Mouse (Mus musculus): ENCODE measurements around the gene Trappc13. TPM values are rescaled to one million over a fixed set of nuclear protein-coding genes. Genes with fewer than 3 reads are reported as not detected.
A peak's percentile ranks its signal among the peaks of the same experiment; 100 is the strongest.
"Not testable (repeated sequence)": the region's sequence is repeated elsewhere in the genome, so short reads cannot be mapped to it uniquely, and the experiment has no call there.

The Trappc13 gene
- 65.4 and 66.2 TPM in 2 replicates for polyA plus RNA-seq (2014; fragmentation: Nextera tagmentation; extraction: Ambion mirVana)

DNA sequence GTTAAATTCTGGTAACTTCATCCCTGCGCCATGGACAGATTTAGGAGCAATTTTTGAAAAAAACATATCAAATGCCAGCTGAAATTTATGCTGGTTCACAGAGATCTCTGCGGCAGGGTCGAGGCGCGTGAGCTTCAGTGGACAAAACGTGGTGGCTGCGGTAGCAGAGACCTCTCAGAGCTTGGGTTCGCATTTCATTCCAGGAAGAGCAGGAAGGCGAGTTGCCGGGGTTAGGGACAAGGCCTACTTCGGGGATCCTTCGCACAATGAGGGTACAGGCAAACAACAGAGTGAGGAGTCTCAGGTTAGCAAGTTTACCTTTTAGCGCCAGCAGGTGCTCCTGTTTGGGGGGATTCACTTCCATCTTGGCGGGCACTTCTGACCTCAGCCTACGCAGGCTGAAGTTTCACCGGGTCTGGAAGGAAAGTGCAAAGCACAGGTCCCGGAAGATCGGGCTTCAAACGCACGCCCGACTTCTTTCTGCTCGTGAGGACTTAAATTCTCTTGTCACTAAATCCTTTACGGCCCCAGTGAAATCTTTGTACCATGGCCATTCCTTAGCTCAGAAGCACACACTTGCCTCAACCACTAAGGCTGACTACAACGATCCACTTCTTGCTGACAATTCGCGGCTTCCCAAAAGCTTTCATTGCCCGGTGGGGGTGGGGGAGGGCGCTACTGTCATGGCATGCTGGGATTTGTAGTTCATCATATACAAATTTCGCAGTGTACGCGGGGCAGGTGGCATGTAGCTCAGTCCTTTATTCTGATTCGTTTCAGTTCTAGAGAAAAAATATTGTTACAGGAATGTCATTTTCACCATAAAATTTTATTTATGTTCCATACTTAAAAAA is at the start of gene Trappc13:
Gene Trappc13 (minus strand): TSS at position 674 of the 854 bp plus-strand sequence.
- under 1% methylated on average over 32 of the region's 32 CpGs for WGBS
- H3K27ac ChIP-seq (ENCODE audit: low read length), result peak within 1 kb of the TSS; percentile 85

GRCm38 (mm10) chr13:104227478-104227877 is 49.2 kb upstream of the Trappc13 start:
- peaks cover 4% of the 10 kb centered on the region; the same call in 1 of the 2 replicates for H3K36me3 ChIP-seq (ENCODE audit: control insufficient read depth, insufficient read depth, low read length)
- no peak overlapping the region for H3K27ac ChIP-seq (ENCODE audit: low read length)
- H3K4me3 ChIP-seq (ENCODE audit: low read depth, low read length), result peak overlapping the region; percentile 70
- WGBS, result 59% methylated on average over 3 of the region's 3 CpGs
- H3K9me3 ChIP-seq (ENCODE audit: control insufficient read depth, low read depth, low read length), result no peaks in the 10 kb centered on the region
- no peaks in the 10 kb centered on the region for H3K27me3 ChIP-seq (ENCODE audit: control insufficient read depth, insufficient read depth, low read length)
- peak overlapping the region; percentile 72; the same call in 1 of the 2 replicates for H3K9ac ChIP-seq (replicated peaks; ENCODE audit: low read depth, low read length)
- 0 out of 2 replicates have a peak, but pooled peaks cover 4% of the 10 kb centered on the region for H3K4me1 ChIP-seq (ENCODE audit: control insufficient read depth, insufficient read depth, low read length)
- no peak for ATAC-seq (ENCODE audit: insufficient number of reproducible peaks, insufficient read depth, low FRiP score, low read depth)
- H3K4me2 ChIP-seq (replicated peaks; ENCODE audit: low read depth, low read length), result peak overlapping the region; percentile 61

More for the DNA sequence above, at the start of gene Trappc13:
- Histone ChIP-seq H3K9ac (replicated peaks; ENCODE audit: low read depth, low read length) (peak within 1 kb of the TSS; percentile 60), H3K9me3 (ENCODE audit: control insufficient read depth, low read depth, low read length) (no peaks in the 10 kb centered on the region), H3K4me1 (ENCODE audit: control insufficient read depth, insufficient read depth, low read length) (peaks cover 8% of the 10 kb centered on the region; the same call in 1 of the 2 replicates), H3K4me2 (replicated peaks; ENCODE audit: low read depth, low read length) (peak within 1 kb of the TSS; percentile 69), H3K4me3 (ENCODE audit: low read depth, low read length) (peak within 1 kb of the TSS; percentile 83), H3K36me3 (ENCODE audit: control insufficient read depth, insufficient read depth, low read length) (peaks cover 11% of the 10 kb centered on the region), H3K27me3 (ENCODE audit: control insufficient read depth, insufficient read depth, low read length) (no peaks in the 10 kb centered on the region)
- peak; percentile 86 for ATAC-seq (ENCODE audit: insufficient number of reproducible peaks, insufficient read depth, low FRiP score, low read depth)

DNA sequence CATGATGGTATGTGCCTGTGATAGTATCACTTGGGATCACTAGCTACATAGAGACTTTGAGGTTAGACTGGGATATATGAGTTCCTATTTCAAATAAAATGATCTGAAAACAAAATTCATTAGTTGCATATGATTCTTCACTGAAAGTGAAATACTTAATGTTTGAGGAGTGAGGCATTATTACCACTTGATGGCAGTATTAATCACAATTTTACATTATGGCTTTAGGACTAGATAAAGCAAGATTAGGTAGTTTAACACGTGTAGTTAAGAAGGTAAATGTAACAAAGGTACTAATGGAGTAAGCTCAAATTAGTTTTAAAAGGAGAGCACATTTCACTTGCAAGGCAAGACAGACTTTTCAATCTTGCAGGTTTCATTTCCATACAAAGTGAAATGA is 26.0 kb upstream of the Trappc13 start:
- H3K4me2 ChIP-seq (replicated peaks; ENCODE audit: low read depth, low read length), result no peak overlapping the region
- H3K9ac ChIP-seq (replicated peaks; ENCODE audit: low read depth, low read length), result no peak overlapping the region
- H3K36me3 ChIP-seq (ENCODE audit: control insufficient read depth, insufficient read depth, low read length), result peaks cover 30% of the 10 kb centered on the region
- H3K4me1 ChIP-seq (ENCODE audit: control insufficient read depth, insufficient read depth, low read length), result no peaks in the 10 kb centered on the region
- H3K9me3 ChIP-seq (ENCODE audit: control insufficient read depth, low read depth, low read length), result no peaks in the 10 kb centered on the region
- ATAC-seq (ENCODE audit: insufficient number of reproducible peaks, insufficient read depth, low FRiP score, low read depth), result no peak
- whole genome bisulfite sequencing, result 60% methylated on average over 1 of the region's 1 CpGs
- H3K27ac ChIP-seq (ENCODE audit: low read length), result no peak overlapping the region
- no peaks in the 10 kb centered on the region for H3K27me3 ChIP-seq (ENCODE audit: control insufficient read depth, insufficient read depth, low read length)
- no peak overlapping the region for H3K4me3 ChIP-seq (ENCODE audit: low read depth, low read length)

- H3K4me2 ChIP-seq (replicated peaks; ENCODE audit: low read depth, low read length); H3K9me3 ChIP-seq (ENCODE audit: control insufficient read depth, low read depth, low read length); H3K4me3 ChIP-seq (ENCODE audit: low read depth, low read length); H3K9ac ChIP-seq (replicated peaks; ENCODE audit: low read depth, low read length); H3K27ac ChIP-seq (ENCODE audit: low read length); H3K27me3 ChIP-seq (ENCODE audit: control insufficient read depth, insufficient read depth, low read length); H3K4me1 ChIP-seq (ENCODE audit: control insufficient read depth, insufficient read depth, low read length); ATAC-seq (ENCODE audit: insufficient number of reproducible peaks, insufficient read depth, low FRiP score, low read depth): not testable (repeated sequence)
- peaks cover 17% of the 10 kb centered on the region for H3K36me3 ChIP-seq (ENCODE audit: control insufficient read depth, insufficient read depth, low read length)
Measured at GRCm38 (mm10) chr13:104195891-104196290, 17.6 kb upstream of the Trappc13 start.

DNA sequence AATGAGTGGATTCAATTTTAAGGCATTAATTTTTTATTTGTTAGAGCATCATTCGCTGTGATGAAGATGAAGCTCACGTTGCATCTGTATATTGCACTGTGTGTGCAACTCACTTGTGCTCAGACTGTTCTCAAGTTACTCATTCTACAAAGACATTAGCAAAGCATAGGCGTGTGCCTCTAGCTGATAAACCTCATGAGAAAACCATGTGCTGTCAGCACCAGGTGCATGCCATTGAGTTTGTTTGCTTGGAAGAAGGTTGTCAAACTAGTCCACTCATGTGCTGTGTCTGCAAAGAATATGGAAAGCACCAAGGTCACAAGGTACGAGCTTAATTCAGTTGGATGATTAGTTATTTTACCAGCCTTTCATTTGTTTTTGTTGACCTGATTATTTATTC is 9.1 kb upstream of the Trappc13 start:
- no peak for ATAC-seq (ENCODE audit: insufficient number of reproducible peaks, insufficient read depth, low FRiP score, low read depth)
- Histone ChIP-seq H3K4me1 (ENCODE audit: control insufficient read depth, insufficient read depth, low read length) (no peaks in the 10 kb centered on the region), H3K9me3 (ENCODE audit: control insufficient read depth, low read depth, low read length) (no peaks in the 10 kb centered on the region), H3K36me3 (ENCODE audit: control insufficient read depth, insufficient read depth, low read length) (peaks cover 19% of the 10 kb centered on the region), H3K27me3 (ENCODE audit: control insufficient read depth, insufficient read depth, low read length) (no peaks in the 10 kb centered on the region), H3K4me2 (replicated peaks; ENCODE audit: low read depth, low read length) (no peak overlapping the region), H3K27ac (ENCODE audit: low read length) (no peak overlapping the region), H3K9ac (replicated peaks; ENCODE audit: low read depth, low read length) (no peak overlapping the region), H3K4me3 (ENCODE audit: low read depth, low read length) (no peak overlapping the region)
- WGBS, result 69% methylated on average over 4 of the region's 4 CpGs

- 17% methylated on average over 13 of the region's 13 CpGs for WGBS
- H3K27ac ChIP-seq (ENCODE audit: low read length), result peak overlapping the region; percentile 59; the same call in 1 of the 2 replicates
Measured at GRCm38 (mm10) chr13:104179176-104179888, 1.1 kb upstream of the Trappc13 start.

DNA sequence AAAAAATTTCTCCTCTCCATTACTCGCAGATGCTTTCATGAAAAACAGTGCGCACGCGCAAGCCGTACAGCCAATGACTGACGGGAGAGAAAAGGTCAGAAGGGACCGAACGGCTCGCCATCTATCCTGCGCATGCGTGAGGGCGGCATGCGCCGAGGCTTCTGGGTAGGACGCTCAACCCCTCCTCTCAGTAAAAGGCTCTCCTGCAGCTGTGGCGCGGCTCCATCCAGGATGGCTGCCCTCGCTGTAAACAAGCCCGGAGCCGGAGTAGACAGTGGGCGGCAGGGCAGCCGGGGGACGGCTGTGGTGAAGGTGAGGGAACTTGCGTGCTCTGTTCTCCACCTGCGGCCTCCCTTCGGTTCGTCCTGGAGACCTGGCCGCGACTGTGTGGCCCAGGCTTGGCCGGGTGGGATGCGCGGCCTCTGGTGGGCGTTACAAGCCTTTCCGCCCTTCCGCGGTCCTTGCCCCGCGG is 417 bp upstream of the Trappc13 start, which contains the start of gene Trim23:
Gene Trim23 (plus strand): TSS at position 148 of the 472 bp plus-strand sequence.
- Histone ChIP-seq H3K4me2 (replicated peaks; ENCODE audit: low read depth, low read length) (peak within 1 kb of the TSS; percentile 69), H3K27ac (ENCODE audit: low read length) (peak within 1 kb of the TSS; percentile 85), H3K4me3 (ENCODE audit: low read depth, low read length) (peak within 1 kb of the TSS; percentile 83), H3K36me3 (ENCODE audit: control insufficient read depth, insufficient read depth, low read length) (peaks cover 11% of the 10 kb centered on the region), H3K9me3 (ENCODE audit: control insufficient read depth, low read depth, low read length) (no peaks in the 10 kb centered on the region), H3K4me1 (ENCODE audit: control insufficient read depth, insufficient read depth, low read length) (peaks cover 8% of the 10 kb centered on the region; the same call in 1 of the 2 replicates), H3K9ac (replicated peaks; ENCODE audit: low read depth, low read length) (peak within 1 kb of the TSS; percentile 60), H3K27me3 (ENCODE audit: control insufficient read depth, insufficient read depth, low read length) (no peaks in the 10 kb centered on the region)
- ATAC-seq (ENCODE audit: insufficient number of reproducible peaks, insufficient read depth, low FRiP score, low read depth), result peak; percentile 98
- under 1% methylated on average over 38 of the region's 38 CpGs for whole genome bisulfite sequencing

More at GRCm38 (mm10) chr13:104179176-104179888, 1.1 kb upstream of the Trappc13 start:
- Histone ChIP-seq H3K9me3 (ENCODE audit: control insufficient read depth, low read depth, low read length) (no peaks in the 10 kb centered on the region), H3K4me2 (replicated peaks; ENCODE audit: low read depth, low read length) (peak overlapping the region; percentile 62), H3K4me3 (ENCODE audit: low read depth, low read length) (peak overlapping the region; percentile 83), H3K9ac (replicated peaks; ENCODE audit: low read depth, low read length) (peak overlapping the region; percentile 60), H3K27me3 (ENCODE audit: control insufficient read depth, insufficient read depth, low read length) (no peaks in the 10 kb centered on the region), H3K4me1 (ENCODE audit: control insufficient read depth, insufficient read depth, low read length) (peaks cover 8% of the 10 kb centered on the region; the same call in 1 of the 2 replicates), H3K36me3 (ENCODE audit: control insufficient read depth, insufficient read depth, low read length) (peaks cover 11% of the 10 kb centered on the region)
- no peak for ATAC-seq (ENCODE audit: insufficient number of reproducible peaks, insufficient read depth, low FRiP score, low read depth)

DNA sequence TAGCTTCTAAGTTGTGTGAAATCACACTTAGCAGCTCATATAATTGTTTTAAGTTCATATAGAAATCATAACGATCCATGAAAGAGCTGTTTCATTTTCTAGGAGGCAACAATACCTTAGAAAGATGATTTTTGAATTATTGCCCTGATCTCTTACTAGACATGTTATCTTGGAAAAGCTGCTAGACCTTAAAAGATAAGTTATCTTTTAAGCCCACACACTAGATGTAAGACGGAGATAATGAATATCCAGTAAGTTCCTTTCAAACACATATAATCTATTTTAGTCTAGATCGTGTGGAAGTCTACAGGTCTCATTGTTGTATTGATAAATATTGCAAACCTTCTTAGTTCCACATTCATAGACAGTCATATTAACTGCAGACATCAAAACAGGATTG is 1.4 kb downstream of the Trappc13 start:
- H3K9ac ChIP-seq (replicated peaks; ENCODE audit: low read depth, low read length), result 0 out of 2 replicates have a peak overlapping the region, but pooled peaks have one; percentile 57
- H3K4me3 ChIP-seq (ENCODE audit: low read depth, low read length), result peak overlapping the region; percentile 83
- H3K27ac ChIP-seq (ENCODE audit: low read length), result no peak overlapping the region
- peaks cover 11% of the 10 kb centered on the region for H3K36me3 ChIP-seq (ENCODE audit: control insufficient read depth, insufficient read depth, low read length)
- H3K4me1 ChIP-seq (ENCODE audit: control insufficient read depth, insufficient read depth, low read length), result peaks cover 11% of the 10 kb centered on the region; the same call in 1 of the 2 replicates
- no peaks in the 10 kb centered on the region for H3K27me3 ChIP-seq (ENCODE audit: control insufficient read depth, insufficient read depth, low read length)
- WGBS, result 48% methylated on average over 3 of the region's 3 CpGs
- no peak for ATAC-seq (ENCODE audit: insufficient number of reproducible peaks, insufficient read depth, low FRiP score, low read depth)
- peak overlapping the region; percentile 69 for H3K4me2 ChIP-seq (replicated peaks; ENCODE audit: low read depth, low read length)
- no peaks in the 10 kb centered on the region for H3K9me3 ChIP-seq (ENCODE audit: control insufficient read depth, low read depth, low read length)

All from stomach, embryonic 14.5 days (tissue).